Mouse (Mus musculus): ENCODE results near the gene Rnf41. TPM values are rescaled to one million over a fixed set of nuclear protein-coding genes. Genes with fewer than 3 reads are reported as not detected.
A peak's percentile ranks its signal among the peaks of the same experiment; 100 is the strongest.

The Rnf41 gene
- total and polyA plus RNA-seq, 3 experiments, result 27.4 to 28.1 TPM; not detected in 1

DNA sequence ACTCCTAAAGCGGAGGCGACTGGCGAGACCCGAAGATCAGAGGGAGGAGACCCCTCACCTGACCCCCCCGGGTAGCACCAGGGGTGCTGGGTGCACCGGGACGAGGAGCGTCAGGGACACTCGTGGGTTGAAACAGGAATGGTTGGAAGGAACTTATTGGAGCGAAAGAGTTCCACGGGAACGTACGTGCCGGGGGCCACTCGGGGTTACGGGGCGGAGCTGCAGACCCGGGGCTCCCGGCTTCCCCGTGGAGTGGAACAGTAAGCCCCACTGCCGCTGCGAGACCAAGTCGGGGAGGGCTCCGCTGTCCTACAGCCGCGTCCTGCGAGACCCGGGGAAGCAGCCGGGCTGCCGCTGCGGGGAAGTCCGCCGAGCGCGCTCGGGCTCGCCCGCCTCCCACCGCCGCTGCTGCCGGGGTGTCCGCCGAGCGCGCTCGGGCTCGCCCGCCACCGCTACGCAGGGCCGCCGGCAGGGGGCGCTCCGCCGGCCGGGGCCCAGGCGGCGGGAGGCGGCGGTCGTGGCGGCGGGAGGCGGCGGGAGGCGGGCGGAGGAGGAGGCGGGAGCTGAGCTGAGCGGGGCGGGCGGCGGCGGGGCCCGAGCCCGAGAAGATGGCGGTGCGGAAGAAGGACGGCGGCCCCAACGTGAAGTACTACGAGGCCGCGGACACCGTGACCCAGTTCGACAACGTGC is 47.4 kb downstream of the Rnf41 start, which contains the start of gene Smarcc2:
Gene Smarcc2, plus strand, starts transcription at position 530 of the 690 bp plus-strand sequence.
- DNase-seq (ENCODE audit: low read depth, low spot score), result peak; percentile 76
- Histone ChIP-seq H3K27me3 (ENCODE audit: control insufficient read depth in 1 of 2, insufficient read depth in 2 of 2, low read length in 2 of 2) (no peaks in the 10 kb centered on the region), H3K79me2 (ENCODE audit: control insufficient read depth, insufficient read depth, low read length, poor library complexity) (peaks cover 21% of the 10 kb centered on the region), H3K27ac (ENCODE audit: control insufficient read depth, low read depth, low read length) (peak within 1 kb of the TSS; percentile 95), H3K4me1 (ENCODE audit: control insufficient read depth in 1 of 2, insufficient read depth in 2 of 2, low read length in 2 of 2) (peaks cover 5 to 17% of the 10 kb centered on the region in 2 experiments; a peak in 3 of 4 replicates), H3K4me3 (ENCODE audit: control insufficient read depth in 1 of 2, insufficient read depth in 1 of 2, low read depth in 2 of 2, low read length in 2 of 2) (peak within 1 kb of the TSS; percentile 97 to 98), H3K9me3 (replicated peaks; ENCODE audit: insufficient read depth, low read length) (no peaks in the 10 kb centered on the region), H3K36me3 (ENCODE audit: control insufficient read depth in 1 of 2, insufficient read depth in 2 of 2, low read length in 2 of 2) (peaks cover 5 to 7% of the 10 kb centered on the region in 2 experiments; a peak in 3 of 4 replicates), H3K9ac (ENCODE audit: control insufficient read depth, low read depth, low read length, poor library complexity, severe bottlenecking) (peak within 1 kb of the TSS; percentile 99)
- no peak for TF ChIP-seq TAL1 (IDR thresholded peaks at IDR 0.05; ENCODE audit: low read length)
- TF ChIP-seq MAZ (IDR thresholded peaks at IDR 0.05; ENCODE audit: low read depth, low read length), result peak; percentile 41; the same call in 1 of the 2 replicates
- no peak for TF ChIP-seq ZC3H11A (IDR thresholded peaks at IDR 0.05; ENCODE audit: low read depth, low read length)
- peak in 2 of 3 experiments; percentile 62 to 98; a peak in 5 of 6 replicates for TF ChIP-seq CTCF (IDR thresholded peaks at IDR 0.05 in 2 of 3, conservative IDR thresholded peaks at IDR 0.05 in 1 of 3; ENCODE audit: control insufficient read depth in 1 of 3, insufficient read depth in 1 of 3, low read depth in 2 of 3, low read length in 3 of 3, poor library complexity in 1 of 3, severe bottlenecking in 1 of 3)
- TF ChIP-seq ZMIZ1 (IDR thresholded peaks at IDR 0.05; ENCODE audit: low read depth, low read length), result 0 out of 2 replicates have a peak, but pooled peaks have one; percentile 15
- peak; percentile 37; the same call in 1 of the 2 replicates for TF ChIP-seq SMC3 (IDR thresholded peaks at IDR 0.05; ENCODE audit: low read depth, low read length)
- TF ChIP-seq RAD21 (IDR thresholded peaks at IDR 0.05; ENCODE audit: low read depth, low read length), result peak; percentile 6; the same call in 1 of the 2 replicates
- 0 out of 2 replicates have a peak, but pooled peaks have one; percentile 3 for TF ChIP-seq HCFC1 (IDR thresholded peaks at IDR 0.05; ENCODE audit: low read depth, low read length)
- peak in 1 of 2 experiments; percentile 80; a peak in 3 of 4 replicates for TF ChIP-seq POLR2A (IDR thresholded peaks at IDR 0.05; ENCODE audit: control insufficient read depth in 1 of 2, insufficient read depth in 1 of 2, low read depth in 1 of 2, low read length in 2 of 2, poor library complexity in 1 of 2)
- peak; percentile 47; the same call in 1 of the 2 replicates for TF ChIP-seq NELFE (IDR thresholded peaks at IDR 0.05; ENCODE audit: low read depth, low read length)
- TF ChIP-seq MAX (IDR thresholded peaks at IDR 0.05; ENCODE audit: low read length), result no peak; the same call in 1 of the 2 replicates
- peak; percentile 83; the same call in 1 of the 2 replicates for TF ChIP-seq UBTF (IDR thresholded peaks at IDR 0.05; ENCODE audit: borderline replicate concordance, insufficient read depth, low read depth, low read length)
- TF ChIP-seq USF1 (IDR thresholded peaks at IDR 0.05; ENCODE audit: low read depth, low read length), result 0 out of 2 replicates have a peak, but pooled peaks have one; percentile 7
- TF ChIP-seq NRF1 (IDR thresholded peaks at IDR 0.05; ENCODE audit: insufficient read depth, low read depth, low read length, poor library complexity, severe bottlenecking), result no peak

DNA sequence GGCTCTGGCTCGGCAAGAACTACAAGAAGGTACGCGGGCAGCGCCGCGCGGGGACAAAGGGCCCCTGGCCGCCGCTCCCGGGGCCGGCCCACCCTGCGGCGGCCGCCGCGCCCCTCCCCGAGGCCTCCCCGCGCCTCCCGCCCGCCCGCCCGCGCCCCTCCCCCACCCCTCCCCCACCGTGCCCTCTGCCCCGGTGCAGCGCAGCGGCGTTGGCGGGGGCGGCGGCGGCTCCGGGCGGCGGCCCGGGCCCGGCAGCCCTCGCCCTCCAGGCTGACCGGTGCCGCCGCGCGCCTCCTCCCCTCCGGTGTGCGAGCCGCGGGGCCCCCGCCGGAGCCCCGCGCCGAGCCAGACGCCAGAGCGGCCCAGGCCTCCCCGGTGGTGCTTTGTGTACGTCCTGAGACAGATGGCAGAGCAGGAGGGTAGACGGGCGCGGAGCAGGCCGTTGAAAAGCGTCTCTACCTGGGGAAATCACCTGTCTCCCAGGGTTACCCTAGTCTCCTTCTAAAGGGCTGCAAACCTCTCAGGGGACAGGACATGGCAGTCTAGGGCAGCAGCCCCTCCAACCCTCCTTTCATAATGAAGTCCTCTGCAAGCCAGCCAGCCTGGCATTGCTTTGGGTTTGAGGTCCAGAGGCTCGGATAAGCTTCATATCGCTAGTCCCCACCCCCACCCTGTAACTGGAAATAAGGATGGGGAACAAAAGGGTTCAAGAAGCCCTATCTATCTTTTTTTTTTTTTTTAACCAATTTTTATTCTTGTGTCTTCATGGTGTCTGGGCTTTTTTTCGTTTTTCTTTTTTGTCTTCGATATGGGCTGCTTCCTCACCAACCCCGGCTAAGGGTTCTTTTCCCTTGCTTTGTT is 48.2 kb downstream of the Rnf41 start:
- H3K27ac ChIP-seq (ENCODE audit: control insufficient read depth, low read depth, low read length), result peak overlapping the region; percentile 95
- H3K9me3 ChIP-seq (replicated peaks; ENCODE audit: insufficient read depth, low read length), result no peaks in the 10 kb centered on the region
- peaks cover 5 to 17% of the 10 kb centered on the region in 2 experiments; a peak in 3 of 4 replicates for H3K4me1 ChIP-seq (ENCODE audit: control insufficient read depth in 1 of 2, insufficient read depth in 2 of 2, low read length in 2 of 2)
- DNase-seq (ENCODE audit: low read depth, low spot score), result peak; percentile 80
- no peaks in the 10 kb centered on the region for H3K27me3 ChIP-seq (ENCODE audit: control insufficient read depth in 1 of 2, insufficient read depth in 2 of 2, low read length in 2 of 2)
- peaks cover 21% of the 10 kb centered on the region for H3K79me2 ChIP-seq (ENCODE audit: control insufficient read depth, insufficient read depth, low read length, poor library complexity)
- H3K4me3 ChIP-seq (ENCODE audit: control insufficient read depth in 1 of 2, insufficient read depth in 1 of 2, low read depth in 2 of 2, low read length in 2 of 2), result peak overlapping the region; percentile 97 to 98
- peak overlapping the region; percentile 99 for H3K9ac ChIP-seq (ENCODE audit: control insufficient read depth, low read depth, low read length, poor library complexity, severe bottlenecking)
- peaks cover 7% of the 10 kb centered on the region in 2 experiments for H3K36me3 ChIP-seq (ENCODE audit: control insufficient read depth in 1 of 2, insufficient read depth in 2 of 2, low read length in 2 of 2)
- TF ChIP-seq KAT2A (conservative IDR thresholded peaks at IDR 0.05; ENCODE audit: low read depth, low read length) (no peak), NRF1 (IDR thresholded peaks at IDR 0.05; ENCODE audit: insufficient read depth, low read depth, low read length, poor library complexity, severe bottlenecking) (no peak), HCFC1 (IDR thresholded peaks at IDR 0.05; ENCODE audit: low read depth, low read length) (peak; percentile 40; the same call in 1 of the 2 replicates), MXI1 (IDR thresholded peaks at IDR 0.05; ENCODE audit: low read depth, low read length) (peak; percentile 18; the same call in 1 of the 2 replicates), ZKSCAN1 (IDR thresholded peaks at IDR 0.05; ENCODE audit: low read depth, low read length) (no peak), TAL1 (IDR thresholded peaks at IDR 0.05; ENCODE audit: low read length) (no peak), JUND (IDR thresholded peaks at IDR 0.05; ENCODE audit: low read depth, low read length) (no peak), NELFE (IDR thresholded peaks at IDR 0.05; ENCODE audit: low read depth, low read length) (no peak), USF1 (IDR thresholded peaks at IDR 0.05; ENCODE audit: low read depth, low read length) (no peak), RAD21 (IDR thresholded peaks at IDR 0.05; ENCODE audit: low read depth, low read length) (no peak), ZNF384 (IDR thresholded peaks at IDR 0.05; ENCODE audit: low read depth, low read length) (peak; percentile 93), MYB (IDR thresholded peaks at IDR 0.05; ENCODE audit: low read depth, low read length) (no peak), TBP (IDR thresholded peaks at IDR 0.05; ENCODE audit: low read depth, low read length) (peak; percentile 73), ZMIZ1 (IDR thresholded peaks at IDR 0.05; ENCODE audit: low read depth, low read length) (no peak), POLR2AphosphoS5 (IDR thresholded peaks at IDR 0.05; ENCODE audit: borderline replicate concordance, low read depth, low read length) (no peak), MYC (IDR thresholded peaks at IDR 0.05; ENCODE audit: low read depth, low read length) (0 out of 2 replicates have a peak, but pooled peaks have one; percentile 39), GATA1 (IDR thresholded peaks at IDR 0.05; ENCODE audit: low read depth, low read length) (no peak), ELF1 (IDR thresholded peaks at IDR 0.05; ENCODE audit: low read depth, low read length) (no peak)

Data from MEL (cell line).